Mouse (Mus musculus): ENCODE results near the gene Snrnp25. TPM values are rescaled to one million over a fixed set of nuclear protein-coding genes. Genes with fewer than 3 reads are reported as not detected.

Snrnp25 gene
- 106 and 108 TPM in 2 replicates for polyA plus RNA-seq (2014; fragmentation: Nextera tagmentation; extraction: Ambion mirVana)

GRCm38 (mm10) chr11:32205058-32205873 is at the start of gene Snrnp25:
Gene Snrnp25 (plus strand): TSS chr11:32205415.
- Histone ChIP-seq H3K4me3 (ENCODE audit: low read depth, low read length) (peak within 1 kb of the TSS; percentile 71), H3K9ac (ENCODE audit: low read length) (peak within 1 kb of the TSS; percentile 80), H3K4me2 (ENCODE audit: low read depth, severe bottlenecking) (peak within 1 kb of the TSS; percentile 67), H3K4me1 (ENCODE audit: control insufficient read depth, insufficient read depth, low read length) (peaks cover 3% of the 10 kb centered on the region; the same call in 1 of the 2 replicates), H3K9me3 (ENCODE audit: control insufficient read depth, low read length) (no peaks in the 10 kb centered on the region), H3K36me3 (ENCODE audit: control insufficient read depth, insufficient read depth, low read length) (peaks cover 15% of the 10 kb centered on the region), H3K27ac (replicated peaks; ENCODE audit: low read depth, low read length) (peak within 1 kb of the TSS; percentile 52; the same call in 1 of the 2 replicates), H3K27me3 (ENCODE audit: control insufficient read depth, insufficient read depth, low read length) (no peaks in the 10 kb centered on the region)
- peak; percentile 100 for ATAC-seq (ENCODE audit: insufficient number of reproducible peaks, low FRiP score, low TSS enrichment, low read depth)
- peak; percentile 95 for DNase-seq (ENCODE audit: low spot score)
- under 1% methylated on average over 52 of the region's 52 CpGs for WGBS

- 0 out of 2 replicates have a peak, but pooled peaks cover 2% of the 10 kb centered on the region for H3K27me3 ChIP-seq (ENCODE audit: control insufficient read depth, insufficient read depth, low read length)
- H3K4me1 ChIP-seq (ENCODE audit: control insufficient read depth, insufficient read depth, low read length), result no peaks in the 10 kb centered on the region
- H3K4me3 ChIP-seq (ENCODE audit: low read depth, low read length), result no peak overlapping the region
- no peaks in the 10 kb centered on the region for H3K36me3 ChIP-seq (ENCODE audit: control insufficient read depth, insufficient read depth, low read length)
- no peak overlapping the region for H3K4me2 ChIP-seq (ENCODE audit: low read depth, severe bottlenecking)
- WGBS, result 85% methylated on average over 7 of the region's 7 CpGs
- ATAC-seq (ENCODE audit: insufficient number of reproducible peaks, low FRiP score, low TSS enrichment, low read depth) (no peak), DNase-seq (ENCODE audit: low spot score) (no peak)
- H3K27ac ChIP-seq (replicated peaks; ENCODE audit: low read depth, low read length), result no peak overlapping the region
- H3K9me3 ChIP-seq (ENCODE audit: control insufficient read depth, low read length), result no peaks in the 10 kb centered on the region
- H3K9ac ChIP-seq (ENCODE audit: low read length), result no peak overlapping the region
These were observed 48.2 kb upstream of the Snrnp25 start for GRCm38 (mm10) chr11:32156854-32157630.

- 64% methylated on average over 18 of the region's 18 CpGs for WGBS
- Histone ChIP-seq H3K36me3 (ENCODE audit: control insufficient read depth, insufficient read depth, low read length) (no peaks in the 10 kb centered on the region), H3K4me1 (ENCODE audit: control insufficient read depth, insufficient read depth, low read length) (no peaks in the 10 kb centered on the region), H3K9ac (ENCODE audit: low read length) (no peak overlapping the region), H3K27ac (replicated peaks; ENCODE audit: low read depth, low read length) (no peak overlapping the region), H3K4me3 (ENCODE audit: low read depth, low read length) (no peak overlapping the region), H3K4me2 (ENCODE audit: low read depth, severe bottlenecking) (no peak overlapping the region), H3K27me3 (ENCODE audit: control insufficient read depth, insufficient read depth, low read length) (0 out of 2 replicates have a peak, but pooled peaks cover 2% of the 10 kb centered on the region), H3K9me3 (ENCODE audit: control insufficient read depth, low read length) (no peaks in the 10 kb centered on the region)
- no peak for DNase-seq (ENCODE audit: low spot score)
- no peak for ATAC-seq (ENCODE audit: insufficient number of reproducible peaks, low FRiP score, low TSS enrichment, low read depth)
These were observed 47.2 kb upstream of the Snrnp25 start for GRCm38 (mm10) chr11:32157791-32158594.

- H3K9ac ChIP-seq (ENCODE audit: low read length), result no peak overlapping the region
- no peak overlapping the region for H3K27ac ChIP-seq (replicated peaks; ENCODE audit: low read depth, low read length)
- no peaks in the 10 kb centered on the region for H3K9me3 ChIP-seq (ENCODE audit: control insufficient read depth, low read length)
- no peak overlapping the region for H3K4me2 ChIP-seq (ENCODE audit: low read depth, severe bottlenecking)
- H3K4me3 ChIP-seq (ENCODE audit: low read depth, low read length), result no peak overlapping the region
- 0 out of 2 replicates have a peak, but pooled peaks cover 2% of the 10 kb centered on the region for H3K27me3 ChIP-seq (ENCODE audit: control insufficient read depth, insufficient read depth, low read length)
- 88% methylated on average over 3 of the region's 3 CpGs for WGBS
- no peaks in the 10 kb centered on the region for H3K4me1 ChIP-seq (ENCODE audit: control insufficient read depth, insufficient read depth, low read length)
- no peaks in the 10 kb centered on the region for H3K36me3 ChIP-seq (ENCODE audit: control insufficient read depth, insufficient read depth, low read length)
- no peak for DNase-seq (ENCODE audit: low spot score)
- no peak for ATAC-seq (ENCODE audit: insufficient number of reproducible peaks, low FRiP score, low TSS enrichment, low read depth)
These were observed 46.0 kb upstream of the Snrnp25 start for GRCm38 (mm10) chr11:32159176-32159575.

- Histone ChIP-seq H3K4me3 (ENCODE audit: low read depth, low read length) (no peak overlapping the region), H3K27ac (replicated peaks; ENCODE audit: low read depth, low read length) (no peak overlapping the region), H3K9ac (ENCODE audit: low read length) (no peak overlapping the region), H3K4me1 (ENCODE audit: control insufficient read depth, insufficient read depth, low read length) (no peaks in the 10 kb centered on the region), H3K36me3 (ENCODE audit: control insufficient read depth, insufficient read depth, low read length) (no peaks in the 10 kb centered on the region), H3K9me3 (ENCODE audit: control insufficient read depth, low read length) (no peaks in the 10 kb centered on the region), H3K27me3 (ENCODE audit: control insufficient read depth, insufficient read depth, low read length) (0 out of 2 replicates have a peak, but pooled peaks cover 2% of the 10 kb centered on the region), H3K4me2 (ENCODE audit: low read depth, severe bottlenecking) (no peak overlapping the region)
- 84% methylated on average over 7 of the region's 7 CpGs for WGBS
- DNase-seq (ENCODE audit: low spot score), result no peak
- no peak for ATAC-seq (ENCODE audit: insufficient number of reproducible peaks, low FRiP score, low TSS enrichment, low read depth)
These were observed 44.9 kb upstream of the Snrnp25 start for GRCm38 (mm10) chr11:32160341-32160740.

- 4% methylated on average over 9 of the region's 9 CpGs for WGBS
- ATAC-seq (ENCODE audit: insufficient number of reproducible peaks, low FRiP score, low TSS enrichment, low read depth), result peak; percentile 42; the same call in 1 of the 2 replicates
- peak; percentile 61 for DNase-seq (ENCODE audit: low spot score)
These were observed 43.7 kb upstream of the Snrnp25 start for GRCm38 (mm10) chr11:32161500-32161899.

GRCm38 (mm10) chr11:32161922-32162804 is 43.1 kb upstream of the Snrnp25 start:
- WGBS, result 16% methylated on average over 28 of the region's 28 CpGs
- DNase-seq (ENCODE audit: low spot score) (peak; percentile 93), ATAC-seq (ENCODE audit: insufficient number of reproducible peaks, low FRiP score, low TSS enrichment, low read depth) (peak; percentile 83)
- peak overlapping the region; percentile 12 for H3K4me3 ChIP-seq (ENCODE audit: low read depth, low read length)
- H3K9ac ChIP-seq (ENCODE audit: low read length), result peak overlapping the region; percentile 50
- H3K36me3 ChIP-seq (ENCODE audit: control insufficient read depth, insufficient read depth, low read length), result no peaks in the 10 kb centered on the region
- H3K27me3 ChIP-seq (ENCODE audit: control insufficient read depth, insufficient read depth, low read length), result 0 out of 2 replicates have a peak, but pooled peaks cover 2% of the 10 kb centered on the region
- H3K27ac ChIP-seq (replicated peaks; ENCODE audit: low read depth, low read length), result no peak overlapping the region
- H3K4me2 ChIP-seq (ENCODE audit: low read depth, severe bottlenecking), result peak overlapping the region; percentile 33
- H3K9me3 ChIP-seq (ENCODE audit: control insufficient read depth, low read length), result no peaks in the 10 kb centered on the region
- H3K4me1 ChIP-seq (ENCODE audit: control insufficient read depth, insufficient read depth, low read length), result no peaks in the 10 kb centered on the region

More at GRCm38 (mm10) chr11:32161500-32161899, 43.7 kb upstream of the Snrnp25 start:
- peak overlapping the region; percentile 33 for H3K4me2 ChIP-seq (ENCODE audit: low read depth, severe bottlenecking)
- H3K27me3 ChIP-seq (ENCODE audit: control insufficient read depth, insufficient read depth, low read length), result 0 out of 2 replicates have a peak, but pooled peaks cover 2% of the 10 kb centered on the region
- peak overlapping the region; percentile 12; the same call in 1 of the 2 replicates for H3K4me3 ChIP-seq (ENCODE audit: low read depth, low read length)
- H3K9me3 ChIP-seq (ENCODE audit: control insufficient read depth, low read length), result no peaks in the 10 kb centered on the region
- H3K9ac ChIP-seq (ENCODE audit: low read length), result no peak overlapping the region; the same call in 1 of the 2 replicates
- no peaks in the 10 kb centered on the region for H3K4me1 ChIP-seq (ENCODE audit: control insufficient read depth, insufficient read depth, low read length)
- H3K27ac ChIP-seq (replicated peaks; ENCODE audit: low read depth, low read length), result no peak overlapping the region
- no peaks in the 10 kb centered on the region for H3K36me3 ChIP-seq (ENCODE audit: control insufficient read depth, insufficient read depth, low read length)
